Mouse (Mus musculus) layer of hippocampus, postnatal 10 days (tissue): ENCODE results near the gene Sec24b. TPM values are rescaled to one million over a fixed set of nuclear protein-coding genes. Genes with fewer than 3 reads are reported as not detected.

Experiments
- DNase-seq, 2 experiments: peaks; one replicate each; pipeline ENCODE4 v3.0.0; 2021; ENCODE audit warnings: low spot score in 2 of 2
- long read RNA-seq: library from polyadenylated mRNA; stranded (forward); transcript quantifications from one replicate; pipeline ENCODE4 v2.0.0, GENCODE M21; 2023
- total RNA-seq, 2 experiments: library from RNA; stranded (reverse); gene quantifications; 2 replicates each; pipeline ENCODE4 v1.2.3; 2021

Sec24b gene
- total RNA-seq = 10 to 100 TPM; 62.9 to 65.6 TPM
- long read RNA-seq, full-length matches to known transcripts = 6 of 24 reads
- long read RNA-seq, partial matches to known transcripts = 10 of 24 reads
- long read RNA-seq, other reads (novel, unspliced or antisense) = 8 of 24 reads

- peak; percentile 17 to 35 for DNase-seq
These were observed at the start of gene Sec24b for GRCm38 (mm10) chr3:130061281-130061680. Sec24b (minus strand) TSS chr3:130061553.

- DNase-seq = no peak
These were observed 43.1 kb upstream of the Sec24b start for GRCm38 (mm10) chr3:130104471-130104870.

- DNase-seq = peak; percentile 37 to 41
These were observed 42.1 kb upstream of the Sec24b start for GRCm38 (mm10) chr3:130103486-130103885.

- peak; percentile 63 to 65 for DNase-seq
These were observed 33.9 kb upstream of the Sec24b start for GRCm38 (mm10) chr3:130095160-130095781.

- DNase-seq = no peak
These were observed 32.9 kb upstream of the Sec24b start for GRCm38 (mm10) chr3:130094125-130094704.

- DNase-seq = no peak
These were observed 29.1 kb upstream of the Sec24b start for GRCm38 (mm10) chr3:130090460-130090859.

GRCm38 (mm10) chr3:130088654-130089053 is 27.3 kb upstream of the Sec24b start:
- DNase-seq = no peak

- no peak for DNase-seq
These were observed 26.1 kb upstream of the Sec24b start for GRCm38 (mm10) chr3:130087466-130087865.

GRCm38 (mm10) chr3:130086372-130087080 is 25.2 kb upstream of the Sec24b start:
- no peak for DNase-seq

- DNase-seq = no peak
These were observed 22.0 kb upstream of the Sec24b start for GRCm38 (mm10) chr3:130083312-130083711.

- DNase-seq = no peak
These were observed 19.3 kb upstream of the Sec24b start for GRCm38 (mm10) chr3:130080666-130081065.

- peak; percentile 69 to 79 for DNase-seq
These were observed 18.4 kb upstream of the Sec24b start for GRCm38 (mm10) chr3:130079794-130080193.

- DNase-seq = no peak
These were observed 15.9 kb upstream of the Sec24b start for GRCm38 (mm10) chr3:130077291-130077690.

- no peak for DNase-seq
These were observed 14.4 kb upstream of the Sec24b start for GRCm38 (mm10) chr3:130075746-130076145.

- no peak for DNase-seq
These were observed 11.7 kb upstream of the Sec24b start for GRCm38 (mm10) chr3:130073085-130073484.

GRCm38 (mm10) chr3:130071918-130072317 is 10.6 kb upstream of the Sec24b start:
- no peak for DNase-seq

- peak; percentile 82 to 90 for DNase-seq
These were observed 840 bp downstream of the Sec24b start for GRCm38 (mm10) chr3:130060396-130061029.

GRCm38 (mm10) chr3:130059805-130060395 is 1.5 kb downstream of the Sec24b start:
- peak; percentile 14 to 36 for DNase-seq

- no peak for DNase-seq
These were observed 2.9 kb downstream of the Sec24b start for GRCm38 (mm10) chr3:130058488-130058887.

- no peak for DNase-seq
These were observed 3.6 kb downstream of the Sec24b start for GRCm38 (mm10) chr3:130057569-130058345.
